Mouse (Mus musculus) large intestine, adult 2 months (tissue): ENCODE measurements at regions not wholly inside any gene's neighbourhood (a gene's known extent, or its start where the extent isn't known, plus 50 kb on each side); places are given as distances from the start of the nearest gene placed in this dataset.
A peak's percentile ranks its signal among the peaks of the same experiment; 100 is the strongest.

Experiments
- DNase-seq: peaks from one replicate; pipeline ENCODE4 v3.0.0-alpha.2; 2012; ENCODE audit warnings: low read depth, low spot score
- WGBS: fragments of 180-500 bp; shearing (Covaris S2); methylation state at CpG from one replicate; pipeline ENCODE4 v1.1.7; 2018; 5-methylcytosine and 5-hydroxymethylcytosine counted together

DNA sequence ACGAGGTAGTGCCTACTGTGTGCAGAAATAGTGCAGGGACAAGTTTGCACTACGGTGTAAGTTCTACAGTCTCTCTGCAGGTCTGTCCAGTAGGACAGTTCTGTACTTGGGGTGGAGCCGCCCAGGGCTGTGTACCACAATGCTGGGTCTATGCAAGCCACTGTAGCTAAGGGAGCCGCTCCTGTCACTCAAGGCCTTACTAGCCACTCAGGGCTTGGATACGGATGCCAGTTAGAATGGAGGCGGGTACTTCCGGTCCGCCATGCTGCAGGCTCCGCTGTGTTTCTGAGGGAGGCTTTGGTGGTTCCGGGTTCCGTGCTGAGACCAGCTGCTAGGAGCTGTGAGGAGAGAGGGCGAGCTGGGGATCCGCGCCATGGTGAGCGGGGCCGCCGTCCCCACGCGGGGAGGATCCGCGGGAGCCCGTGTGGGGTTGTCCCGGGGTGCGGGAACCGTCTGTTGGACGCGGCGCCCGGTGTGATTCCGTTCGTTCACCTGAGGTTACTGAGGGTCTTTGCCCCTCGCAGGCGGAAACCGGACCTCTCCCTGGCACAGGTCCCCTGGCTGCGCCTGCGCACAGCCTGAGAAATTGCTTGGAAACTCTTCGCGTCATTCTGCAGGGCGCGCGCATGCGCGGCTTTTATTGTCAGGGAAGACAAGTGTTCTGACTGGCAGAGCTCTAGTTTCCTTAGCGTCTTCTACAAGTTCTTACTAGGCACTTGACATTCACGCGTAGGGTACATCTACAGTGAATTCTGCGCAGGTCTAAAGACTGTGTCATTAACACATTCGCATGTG is 51.0 kb upstream of the Zfp873 start:
- DNase-seq, result peak; percentile 48
- 0% methylated on average over 14 of the region's 48 CpGs for WGBS
